Comparison of ENCODE assay signal across 8 mouse cellular contexts in the genomic region with DNA sequence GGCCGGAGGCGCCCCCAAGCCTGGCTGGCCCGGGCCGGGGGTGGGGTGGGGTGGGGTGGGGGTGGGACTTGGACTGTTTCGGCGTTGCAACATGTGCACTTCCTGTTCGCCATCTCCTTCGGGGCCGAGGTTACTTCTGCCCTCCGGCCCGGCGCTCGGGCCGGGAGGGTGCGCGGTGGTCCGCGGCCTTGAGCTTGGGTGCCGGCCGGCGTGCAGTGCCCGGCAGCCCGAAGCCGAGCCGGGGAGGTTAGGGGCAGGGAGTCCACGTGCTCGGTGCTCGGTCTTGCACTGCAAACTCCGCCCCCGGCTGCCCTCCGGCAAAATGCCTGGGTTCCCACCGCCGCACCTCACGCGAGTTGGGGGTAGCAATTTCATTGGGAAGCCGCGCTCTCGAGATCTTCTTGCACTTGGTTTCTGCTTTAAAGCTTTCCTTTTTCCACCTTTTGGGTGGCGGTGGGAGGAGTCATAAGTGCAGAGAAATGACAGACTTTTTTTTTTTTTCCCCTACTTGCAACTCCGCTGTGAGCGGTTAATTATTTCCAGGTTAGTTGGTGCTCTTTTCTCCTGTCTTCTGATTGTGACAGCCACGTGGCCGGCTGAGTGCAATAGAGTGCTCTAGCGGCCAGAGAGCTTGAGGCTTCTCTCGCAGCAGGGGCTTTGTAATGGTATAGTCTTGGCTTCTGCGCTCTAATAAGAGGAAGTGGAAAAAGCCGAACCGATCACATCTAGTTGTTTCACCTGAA. TPM values are rescaled to one million over a fixed set of nuclear protein-coding genes. Genes with fewer than 3 reads are reported as not detected.
DNase-seq lines count a peak whose midpoint lies in the region; ATAC-seq and TF ChIP-seq lines count a peak whose summit lies in the region.

No protein-coding gene starts in this region.

- peak overlapping the region; percentile 90 for H3K27ac ChIP-seq in forebrain, embryonic 16.5 days (ENCODE audit: low read length)
- H3K27ac ChIP-seq in lung, embryonic 16.5 days (ENCODE audit: low read length): peak overlapping the region; percentile 94

- H3K4me2 ChIP-seq in forebrain, embryonic 16.5 days (ENCODE audit: low read length): peak overlapping the region; percentile 89
- peak overlapping the region; percentile 61 for H3K4me2 ChIP-seq in lung, embryonic 16.5 days (ENCODE audit: low read depth, low read length)

- under 1% methylated on average over 43 of the region's 48 CpGs for WGBS in forebrain, embryonic 16.5 days
- 2% methylated on average over 47 of the region's 48 CpGs for WGBS in lung, embryonic 16.5 days

- H3K4me1 ChIP-seq in G1E (ENCODE audit: insufficient read depth, low read depth, low read length): peaks cover 41% of the 10 kb centered on the region
- no peaks in the 10 kb centered on the region for H3K4me1 ChIP-seq in forebrain, embryonic 16.5 days (replicated peaks; ENCODE audit: control insufficient read depth, insufficient read depth, low read length)
- peaks cover 8% of the 10 kb centered on the region; the same call in 1 of the 2 replicates for H3K4me1 ChIP-seq in lung, embryonic 16.5 days (replicated peaks; ENCODE audit: control insufficient read depth, insufficient read depth, low read length)

- no peaks in the 10 kb centered on the region for H3K27me3 ChIP-seq in G1E (ENCODE audit: insufficient read depth, low read length)
- no peaks in the 10 kb centered on the region for H3K27me3 ChIP-seq in forebrain, embryonic 16.5 days (replicated peaks; ENCODE audit: control insufficient read depth, insufficient read depth, low read length)
- no peaks in the 10 kb centered on the region for H3K27me3 ChIP-seq in lung, embryonic 16.5 days (ENCODE audit: control insufficient read depth, insufficient read depth, low read depth, low read length)

- no peaks in the 10 kb centered on the region for H3K9me3 ChIP-seq in G1E (replicated peaks)
- H3K9me3 ChIP-seq in forebrain, embryonic 16.5 days (ENCODE audit: control insufficient read depth, low read length): no peaks in the 10 kb centered on the region
- H3K9me3 ChIP-seq in lung, embryonic 16.5 days (ENCODE audit: control insufficient read depth, low read length): no peaks in the 10 kb centered on the region

- H3K36me3 ChIP-seq in G1E (replicated peaks): peaks cover 6% of the 10 kb centered on the region
- no peaks in the 10 kb centered on the region for H3K36me3 ChIP-seq in forebrain, embryonic 16.5 days (ENCODE audit: control insufficient read depth, insufficient read depth)
- H3K36me3 ChIP-seq in lung, embryonic 16.5 days (ENCODE audit: control insufficient read depth, insufficient read depth, low read length): no peaks in the 10 kb centered on the region

- ATAC-seq in G1E (ENCODE audit: extremely low read depth, insufficient number of reproducible peaks, low FRiP score, poor library complexity, severe bottlenecking): peak; percentile 61
- ATAC-seq in forebrain, embryonic 16.5 days: peak; percentile 26
- ATAC-seq in lung, embryonic 16.5 days (ENCODE audit: low read depth): peak; percentile 53

- no peak for TF ChIP-seq CTCF in G1E (IDR thresholded peaks at IDR 0.05; ENCODE audit: low read depth, low read length)

- DNase-seq in G1E (ENCODE audit: low spot score): peak; percentile 53
- DNase-seq in cerebellum, adult 11-12 months: peak; percentile 80
- peak; percentile 61 for DNase-seq in heart, postnatal 4 days
- DNase-seq in layer of hippocampus, adult 8-10 months (ENCODE audit: low spot score in 2 of 2): peak; percentile 27 to 34
- DNase-seq in ovary, postnatal 36 days (ENCODE audit: low spot score): peak; percentile 64
- DNase-seq in thymus, postnatal 14 days: peak; percentile 72

- peak overlapping the region; percentile 84 for H3K9ac ChIP-seq in forebrain, embryonic 16.5 days (replicated peaks; ENCODE audit: low read depth, low read length)
- H3K9ac ChIP-seq in lung, embryonic 16.5 days (ENCODE audit: low read length): peak overlapping the region; percentile 97

- H3K4me3 ChIP-seq in G1E (ENCODE audit: low read depth, low read length): peak overlapping the region; percentile 88
- H3K4me3 ChIP-seq in forebrain, embryonic 16.5 days (replicated peaks; ENCODE audit: low read length): peak overlapping the region; percentile 93
- H3K4me3 ChIP-seq in lung, embryonic 16.5 days (ENCODE audit: low read length): peak overlapping the region; percentile 98

RNA-seq across cellular contexts. Expression of gene Foxn2, which starts 1.1 kb away (rescaled TPM):
- total RNA-seq in G1E (2014; fragmentation: Nextera tagmentation) (43.9 and 44.0 TPM in 2 replicates), G1E (2017) (41.4 and 42.0 TPM in 2 replicates)
- 15.4 and 18.8 TPM in 2 replicates for polyA plus RNA-seq in G1E (2012)
- polyA plus RNA-seq in forebrain, embryonic 16.5 days (2015; fragmentation: Nextera tagmentation; extraction: Ambion mirVana): 11.6 and 13.0 TPM in 2 replicates
- 10 to 100 TPM; 13.6 to 13.9 TPM for total RNA-seq in heart, postnatal 4 days (2021)
- total RNA-seq in layer of hippocampus, adult 8-10 months (2022): 10 to 100 TPM; 22.9 to 25.2 (median 24.0) TPM
- 21.5 and 21.8 TPM in 2 replicates for polyA plus RNA-seq in lung, embryonic 16.5 days (2015; fragmentation: Nextera tagmentation; extraction: Ambion mirVana)

Comparison
In these comparisons a context has a peak if more than half of its experiments do, and no peak if none do; other contexts are left out.
1. Peak in every context shown above with its lines: DNase-seq, ATAC-seq, H3K4me3 ChIP-seq and H3K27ac ChIP-seq.